Mouse (Mus musculus) liver, embryonic 12.5 days (tissue): ENCODE data around the gene Gm15155. TPM values are rescaled to one million over a fixed set of nuclear protein-coding genes. Genes with fewer than 3 reads are reported as not detected.
"Not testable (repeated sequence)": the region's sequence is repeated elsewhere in the genome, so short reads cannot be mapped to it uniquely, and the experiment has no call there.

Experiments used
- ATAC-seq: fragments of 200-750 bp; cut with Nextera tagmentation; 2 replicates; pipeline ENCODE4 v1.8.0; 2017; ENCODE audit warnings: moderate number of reproducible peaks, mild to moderate bottlenecking, moderate library complexity
- H3K27ac ChIP-seq: fragments of 300-500 bp; sonication (generic); 2 replicates; pipeline ENCODE4 v1.5.1; 2016; ENCODE audit warnings: mild to moderate bottlenecking
- H3K27me3 ChIP-seq: fragments of 300-500 bp; sonication (generic); replicated peaks from 2 replicates; pipeline ENCODE4 v1.6.1; 2016; ENCODE audit warnings: mild to moderate bottlenecking, moderate library complexity
- H3K36me3 ChIP-seq: fragments of 300-500 bp; sonication (generic); 2 replicates; pipeline ENCODE4 v1.6.1; 2016; ENCODE audit warnings: mild to moderate bottlenecking, moderate library complexity
- H3K4me1 ChIP-seq: fragments of 300-500 bp; sonication (generic); 2 replicates; pipeline ENCODE4 v1.6.1; 2016
- H3K4me2 ChIP-seq: fragments of 300-500 bp; sonication (generic); 2 replicates; pipeline ENCODE4 v1.6.1; 2016; ENCODE audit warnings: mild to moderate bottlenecking, moderate library complexity
- H3K4me3 ChIP-seq: fragments of 300-500 bp; sonication (generic); 2 replicates; pipeline ENCODE4 v1.5.1; 2016; ENCODE audit warnings: mild to moderate bottlenecking, moderate library complexity
- H3K9ac ChIP-seq: fragments of 300-500 bp; sonication (generic); 2 replicates; pipeline ENCODE4 v1.6.1; 2016; ENCODE audit warnings: mild to moderate bottlenecking, moderate library complexity
- H3K9me3 ChIP-seq: fragments of 300-500 bp; sonication (generic); replicated peaks from 2 replicates; pipeline ENCODE4 v1.6.1; 2016; ENCODE audit warnings: mild to moderate bottlenecking, moderate library complexity
- WGBS: fragments of 180-500 bp; shearing (Covaris S2); methylation state at CpG from one replicate; pipeline ENCODE4 v1.1.7; 2016; ENCODE audit not compliant: insufficient replicate concordance; 5-methylcytosine and 5-hydroxymethylcytosine counted together
- polyA plus RNA-seq: library from polyadenylated mRNA; unstranded; fragments of >200 nt; fragmentation: Nextera tagmentation; extraction: Ambion mirVana; gene quantifications from 2 replicates; pipeline ENCODE4 v1.2.1, GENCODE M21; 2016

The Gm15155 gene
- polyA plus RNA-seq, 1 experiment from 2014 or later = not detected

GRCm38 (mm10) chrX:155625671-155626196, 1.2 kb downstream of the Gm15155 start:
- ATAC-seq = no peak
- 9% methylated on average over 13 of the region's 13 CpGs for WGBS
- Histone ChIP-seq H3K4me2 (no peak overlapping the region), H3K27me3 (peaks cover 54% of the 10 kb centered on the region), H3K4me3 (no peak overlapping the region), H3K36me3 (no peaks in the 10 kb centered on the region), H3K9ac (no peak overlapping the region), H3K9me3 (no peaks in the 10 kb centered on the region), H3K4me1 (no peaks in the 10 kb centered on the region), H3K27ac (no peak overlapping the region)

- no peak for ATAC-seq
- Histone ChIP-seq H3K27ac (no peak overlapping the region), H3K4me2 (no peak overlapping the region), H3K9ac (no peak overlapping the region), H3K27me3 (no peaks in the 10 kb centered on the region), H3K36me3 (no peaks in the 10 kb centered on the region), H3K4me1 (no peaks in the 10 kb centered on the region), H3K4me3 (no peak overlapping the region), H3K9me3 (no peaks in the 10 kb centered on the region)
- 0% methylated on average over 1 of the region's 1 CpGs for WGBS
Measured at GRCm38 (mm10) chrX:155643975-155644374, 19.4 kb downstream of the Gm15155 start.

DNA sequence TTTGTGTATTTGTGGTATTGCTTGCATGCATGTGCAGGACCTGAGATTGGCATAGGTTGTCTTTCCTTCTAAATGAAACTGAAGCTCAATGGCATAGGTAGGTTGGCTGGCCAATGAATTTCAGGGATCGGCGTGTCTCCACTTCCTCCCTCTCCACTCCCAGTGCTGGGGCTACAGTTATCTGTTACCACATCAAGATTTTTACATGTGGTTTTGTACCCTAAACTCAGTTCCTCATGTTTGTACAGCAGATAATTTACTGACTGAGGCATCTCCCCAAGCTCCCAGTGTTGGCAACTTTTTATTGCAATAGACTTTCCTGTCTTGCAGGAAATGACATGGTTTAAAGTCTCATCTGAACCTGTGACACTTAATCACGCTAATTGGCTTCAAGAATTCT, 21.4 kb downstream of the Gm15155 start:
- WGBS = 65% methylated on average over 3 of the region's 3 CpGs
- Histone ChIP-seq H3K27ac (no peak overlapping the region), H3K4me3 (no peak overlapping the region), H3K4me1 (no peaks in the 10 kb centered on the region), H3K27me3 (no peaks in the 10 kb centered on the region), H3K4me2 (no peak overlapping the region), H3K9ac (no peak overlapping the region), H3K9me3 (no peaks in the 10 kb centered on the region), H3K36me3 (no peaks in the 10 kb centered on the region)
- ATAC-seq = no peak

GRCm38 (mm10) chrX:155657971-155658370, 33.4 kb downstream of the Gm15155 start:
- Histone ChIP-seq H3K27ac (no peak overlapping the region), H3K4me1 (no peaks in the 10 kb centered on the region), H3K9ac (no peak overlapping the region), H3K36me3 (no peaks in the 10 kb centered on the region), H3K4me3 (no peak overlapping the region), H3K4me2 (no peak overlapping the region), H3K27me3 (no peaks in the 10 kb centered on the region), H3K9me3 (no peaks in the 10 kb centered on the region)
- ATAC-seq = no peak
- 65% methylated on average over 1 of the region's 1 CpGs for WGBS

DNA sequence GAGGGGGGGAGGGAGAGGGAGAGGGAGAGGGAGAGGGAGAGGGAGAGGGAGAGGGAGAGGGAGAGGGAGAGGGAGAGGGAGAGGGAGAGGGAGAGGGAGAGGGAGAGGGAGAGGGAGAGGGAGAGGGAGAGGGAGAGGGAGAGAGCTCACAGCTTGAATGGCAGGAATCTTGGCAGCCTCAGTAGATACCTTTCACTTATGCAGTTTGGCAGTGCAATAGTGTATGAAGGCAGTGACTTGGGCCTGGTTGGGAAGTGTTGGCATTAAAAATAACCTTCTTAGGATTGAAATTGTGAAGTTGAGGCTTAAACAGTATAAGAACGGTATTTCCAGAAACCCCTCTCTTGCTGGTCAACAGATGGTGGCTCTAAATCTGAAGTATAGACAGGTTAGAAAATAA, 65.9 kb downstream of the Gm15155 start:
- not testable (repeated sequence) for H3K4me2 ChIP-seq, H3K27me3 ChIP-seq, H3K27ac ChIP-seq, H3K9ac ChIP-seq, H3K4me1 ChIP-seq, H3K9me3 ChIP-seq, ATAC-seq, H3K4me3 ChIP-seq, H3K36me3 ChIP-seq
- WGBS = 60% methylated on average over 1 of the region's 1 CpGs

GRCm38 (mm10) chrX:155724157-155724556, 99.6 kb downstream of the Gm15155 start:
- no peak for ATAC-seq
- H3K36me3 ChIP-seq = no peaks in the 10 kb centered on the region
- no peak overlapping the region for H3K9ac ChIP-seq
- no peaks in the 10 kb centered on the region for H3K27me3 ChIP-seq
- H3K4me3 ChIP-seq = no peak overlapping the region
- no peaks in the 10 kb centered on the region for H3K4me1 ChIP-seq
- H3K9me3 ChIP-seq = no peaks in the 10 kb centered on the region
- H3K4me2 ChIP-seq = no peak overlapping the region
- 61% methylated on average over 3 of the region's 3 CpGs for WGBS
- no peak overlapping the region for H3K27ac ChIP-seq

DNA sequence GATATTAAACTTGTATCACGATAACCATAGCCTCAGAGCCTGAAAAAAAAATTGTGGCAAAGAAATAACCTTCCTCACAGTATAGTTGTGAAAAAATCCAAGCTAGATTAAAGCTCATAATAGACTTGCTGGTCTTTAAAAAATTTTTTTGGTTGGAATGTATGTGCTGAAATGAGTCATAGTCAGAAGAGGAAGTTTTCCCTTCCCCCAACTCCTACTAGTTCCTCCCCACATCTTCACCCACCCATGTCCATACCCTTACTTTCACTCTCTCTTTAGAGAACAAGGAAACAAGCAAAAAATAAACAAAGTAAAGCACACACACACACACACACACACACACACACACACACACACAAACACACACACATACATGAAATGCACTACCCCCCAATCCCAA, 103.8 kb downstream of the Gm15155 start:
- WGBS = 68% methylated on average over 1 of the region's 1 CpGs
- H3K4me2 ChIP-seq = no peak overlapping the region
- H3K9ac ChIP-seq = no peak overlapping the region
- H3K4me3 ChIP-seq = no peak overlapping the region
- H3K36me3 ChIP-seq = no peaks in the 10 kb centered on the region
- no peaks in the 10 kb centered on the region for H3K27me3 ChIP-seq
- H3K9me3 ChIP-seq = no peaks in the 10 kb centered on the region
- no peak for ATAC-seq
- H3K27ac ChIP-seq = no peak overlapping the region
- H3K4me1 ChIP-seq = no peaks in the 10 kb centered on the region

- Histone ChIP-seq H3K27ac (no peak overlapping the region), H3K4me1 (no peaks in the 10 kb centered on the region), H3K9me3 (no peaks in the 10 kb centered on the region), H3K9ac (no peak overlapping the region), H3K36me3 (no peaks in the 10 kb centered on the region), H3K4me3 (no peak overlapping the region), H3K4me2 (no peak overlapping the region), H3K27me3 (no peaks in the 10 kb centered on the region)
- 52% methylated on average over 1 of the region's 1 CpGs for WGBS
- no peak for ATAC-seq
Measured at GRCm38 (mm10) chrX:155888118-155888517, 263.6 kb downstream of the Gm15155 start.

DNA sequence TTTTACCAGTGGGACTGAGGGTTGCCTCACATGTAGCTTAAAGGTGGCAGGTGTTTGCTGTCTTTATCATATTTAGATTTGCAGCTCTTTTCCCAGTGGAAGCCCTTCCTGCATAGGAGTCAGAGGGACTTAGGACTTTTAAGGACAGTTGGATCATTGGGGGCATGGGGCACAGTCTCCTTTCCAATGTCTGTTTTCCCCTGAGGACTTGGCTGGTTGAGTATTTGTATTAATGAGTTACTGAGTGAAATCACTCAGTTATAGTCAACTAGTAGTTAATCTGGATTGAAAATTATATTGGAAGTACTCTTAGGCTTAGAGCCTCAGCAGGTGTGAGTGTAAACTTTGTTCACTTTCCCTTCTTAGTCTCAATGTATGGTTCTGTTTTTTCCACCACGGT, 275.5 kb downstream of the Gm15155 start:
- 48% methylated on average over 1 of the region's 1 CpGs for WGBS
- no peak for ATAC-seq
- H3K27me3 ChIP-seq = no peaks in the 10 kb centered on the region

DNA sequence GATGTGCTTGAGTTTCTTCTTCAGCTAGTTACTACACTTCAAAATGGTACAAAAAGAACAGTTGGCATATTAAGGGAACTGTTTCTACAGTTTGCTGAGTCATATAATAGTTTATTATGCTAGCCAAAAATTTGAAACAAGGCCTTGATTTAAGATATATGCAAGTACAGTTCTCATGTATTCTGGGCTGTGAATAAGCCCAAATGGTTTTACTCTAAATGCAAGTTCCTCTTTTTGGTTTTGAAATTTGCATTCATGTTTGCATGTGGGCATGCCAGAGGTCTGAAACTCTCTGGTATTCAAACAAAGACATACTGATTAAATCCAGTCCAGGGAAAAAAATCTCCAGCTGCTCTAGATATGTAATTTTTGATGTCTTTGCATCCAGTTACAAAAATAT, 277.2 kb downstream of the Gm15155 start:
- Histone ChIP-seq H3K4me3 (no peak overlapping the region), H3K9me3 (no peaks in the 10 kb centered on the region), H3K4me1 (no peaks in the 10 kb centered on the region), H3K27me3 (no peaks in the 10 kb centered on the region), H3K36me3 (no peaks in the 10 kb centered on the region), H3K27ac (no peak overlapping the region), H3K4me2 (no peak overlapping the region), H3K9ac (no peak overlapping the region)
- no peak for ATAC-seq

More for the DNA sequence above, 275.5 kb downstream of the Gm15155 start:
- Histone ChIP-seq H3K4me3 (no peak overlapping the region), H3K27ac (no peak overlapping the region), H3K36me3 (no peaks in the 10 kb centered on the region), H3K4me2 (no peak overlapping the region), H3K9me3 (no peaks in the 10 kb centered on the region), H3K4me1 (no peaks in the 10 kb centered on the region), H3K9ac (no peak overlapping the region)

DNA sequence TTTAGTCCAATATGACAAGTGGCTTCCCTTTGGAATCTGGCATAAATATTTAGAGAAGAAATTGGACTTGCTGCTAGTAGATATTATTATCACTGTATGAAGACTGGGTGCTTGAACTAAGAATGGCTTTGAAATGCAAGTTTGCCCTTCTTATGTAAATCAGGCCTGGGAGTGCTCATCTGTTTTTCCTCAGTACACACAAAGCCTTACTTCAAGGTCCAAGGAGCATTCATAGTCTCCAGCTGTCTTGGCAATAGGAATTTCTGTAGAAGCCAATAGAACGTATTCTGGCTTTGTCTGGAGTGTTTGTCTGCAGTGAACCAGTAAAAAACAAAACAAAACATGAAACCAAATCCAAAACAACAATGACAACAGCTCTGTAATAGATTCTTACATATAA, 278.6 kb downstream of the Gm15155 start:
- H3K9me3 ChIP-seq = no peaks in the 10 kb centered on the region
- H3K4me1 ChIP-seq = no peaks in the 10 kb centered on the region
- no peak overlapping the region for H3K27ac ChIP-seq
- 21% methylated on average over 1 of the region's 1 CpGs for WGBS
- no peak overlapping the region for H3K4me2 ChIP-seq
- no peak overlapping the region for H3K9ac ChIP-seq
- H3K27me3 ChIP-seq = no peaks in the 10 kb centered on the region
- H3K36me3 ChIP-seq = no peaks in the 10 kb centered on the region
- no peak overlapping the region for H3K4me3 ChIP-seq
- no peak for ATAC-seq

DNA sequence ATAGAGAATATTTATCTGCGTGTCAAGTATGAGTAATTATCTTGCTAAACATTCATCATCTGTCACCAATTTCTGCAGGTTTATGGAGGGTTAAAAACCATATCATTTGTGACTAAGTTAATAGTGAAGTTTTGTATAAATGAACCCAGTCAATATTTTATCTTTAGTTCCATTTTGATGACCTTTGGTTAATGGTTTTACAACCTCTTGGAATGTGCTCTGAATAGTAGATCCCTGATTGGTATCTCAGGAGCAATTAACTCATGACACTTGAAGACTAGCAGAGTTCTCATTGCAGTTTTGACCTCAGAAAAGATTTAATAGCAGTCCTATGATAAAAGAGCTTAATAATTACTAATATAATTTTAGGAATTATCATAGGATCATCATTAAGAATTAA, 385.2 kb downstream of the Gm15155 start:
- H3K27ac ChIP-seq = no peak overlapping the region
- H3K9me3 ChIP-seq = no peaks in the 10 kb centered on the region
- no peak overlapping the region for H3K9ac ChIP-seq
- no peak for ATAC-seq
- H3K27me3 ChIP-seq = no peaks in the 10 kb centered on the region
- 67% methylated on average over 1 of the region's 1 CpGs for WGBS
- H3K4me3 ChIP-seq = no peak overlapping the region
- no peak overlapping the region for H3K4me2 ChIP-seq
- no peaks in the 10 kb centered on the region for H3K36me3 ChIP-seq
- no peaks in the 10 kb centered on the region for H3K4me1 ChIP-seq

DNA sequence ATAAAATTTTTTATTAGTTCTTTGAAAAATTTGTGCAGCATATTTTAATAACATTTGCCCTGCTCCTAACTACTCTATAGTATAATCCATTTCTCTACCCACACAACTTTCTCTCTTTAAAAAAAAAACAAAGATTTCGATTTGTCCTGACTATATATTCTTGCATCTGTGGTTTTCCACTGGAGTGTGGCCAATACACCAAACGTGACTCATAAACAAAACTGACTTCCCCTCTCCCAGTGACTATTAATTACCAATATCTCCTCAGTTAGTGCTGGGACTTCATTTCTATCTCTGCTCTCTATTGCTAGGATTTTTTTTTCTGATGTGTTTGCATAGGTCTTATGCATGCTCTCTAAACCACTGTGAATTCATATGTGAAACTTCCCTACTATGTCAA, 531.2 kb downstream of the Gm15155 start:
- no peaks in the 10 kb centered on the region for H3K27me3 ChIP-seq
- H3K4me1 ChIP-seq = no peaks in the 10 kb centered on the region
- 30% methylated on average over 2 of the region's 2 CpGs for WGBS
- H3K36me3 ChIP-seq = no peaks in the 10 kb centered on the region
- no peak overlapping the region for H3K9ac ChIP-seq
- no peak overlapping the region for H3K27ac ChIP-seq
- no peaks in the 10 kb centered on the region for H3K9me3 ChIP-seq
- ATAC-seq = no peak
- H3K4me2 ChIP-seq = no peak overlapping the region
- no peak overlapping the region for H3K4me3 ChIP-seq
